Mouse (Mus musculus): ENCODE results near the gene Gdnf. TPM values are rescaled to one million over a fixed set of nuclear protein-coding genes. Genes with fewer than 3 reads are reported as not detected.

The Gdnf gene
- polyA plus RNA-seq, 1 experiment from 2014 or later: 0.72 TPM

- H3K9ac ChIP-seq (ENCODE audit: low read length): no peak overlapping the region
- no peaks in the 10 kb centered on the region for H3K4me1 ChIP-seq (replicated peaks; ENCODE audit: control insufficient read depth, insufficient read depth)
- H3K36me3 ChIP-seq (ENCODE audit: control insufficient read depth, insufficient read depth, low read length): no peaks in the 10 kb centered on the region
- TF ChIP-seq CTCF (IDR thresholded peaks at IDR 0.05; ENCODE audit: low read depth) (no peak), EP300 (optimal IDR thresholded peaks at IDR 0.05) (no peak)
- H3K4me2 ChIP-seq (replicated peaks; ENCODE audit: low read depth): no peak overlapping the region
- 89% methylated on average over 1 of the region's 1 CpGs for WGBS
- no peaks in the 10 kb centered on the region for H3K27me3 ChIP-seq (ENCODE audit: control insufficient read depth, insufficient read depth, low read length)
- no peak for DNase-seq (ENCODE audit: low spot score)
- H3K4me3 ChIP-seq (ENCODE audit: low read depth, low read length): no peak overlapping the region
- no peak overlapping the region for H3K27ac ChIP-seq (replicated peaks)
- no peak for ATAC-seq (ENCODE audit: low FRiP score, low TSS enrichment)
- H3K9me3 ChIP-seq (ENCODE audit: control insufficient read depth, low read length): no peaks in the 10 kb centered on the region
Measured at GRCm38 (mm10) chr15:7841664-7842063, 31.0 kb downstream of the Gdnf start.

- no peaks in the 10 kb centered on the region for H3K9me3 ChIP-seq (ENCODE audit: control insufficient read depth, low read length)
- 88% methylated on average over 4 of the region's 4 CpGs for WGBS
Measured at GRCm38 (mm10) chr15:7842398-7842797, 31.8 kb downstream of the Gdnf start.

GRCm38 (mm10) chr15:7857418-7857817, 46.8 kb downstream of the Gdnf start:
- Histone ChIP-seq H3K4me1 (replicated peaks; ENCODE audit: control insufficient read depth, insufficient read depth) (no peaks in the 10 kb centered on the region), H3K9me3 (ENCODE audit: control insufficient read depth, low read length) (no peaks in the 10 kb centered on the region), H3K9ac (ENCODE audit: low read length) (no peak overlapping the region), H3K27me3 (ENCODE audit: control insufficient read depth, insufficient read depth, low read length) (no peaks in the 10 kb centered on the region), H3K27ac (replicated peaks) (no peak overlapping the region), H3K4me3 (ENCODE audit: low read depth, low read length) (no peak overlapping the region), H3K4me2 (replicated peaks; ENCODE audit: low read depth) (no peak overlapping the region), H3K36me3 (ENCODE audit: control insufficient read depth, insufficient read depth, low read length) (no peaks in the 10 kb centered on the region)
- ATAC-seq (ENCODE audit: low FRiP score, low TSS enrichment) (no peak), DNase-seq (ENCODE audit: low spot score) (no peak)
- WGBS: 77% methylated on average over 13 of the region's 13 CpGs
- TF ChIP-seq CTCF (IDR thresholded peaks at IDR 0.05; ENCODE audit: low read depth) (no peak), EP300 (optimal IDR thresholded peaks at IDR 0.05) (no peak)

More at GRCm38 (mm10) chr15:7842398-7842797, 31.8 kb downstream of the Gdnf start:
- Histone ChIP-seq H3K27ac (replicated peaks) (no peak overlapping the region), H3K4me3 (ENCODE audit: low read depth, low read length) (no peak overlapping the region), H3K36me3 (ENCODE audit: control insufficient read depth, insufficient read depth, low read length) (no peaks in the 10 kb centered on the region), H3K4me2 (replicated peaks; ENCODE audit: low read depth) (no peak overlapping the region), H3K9ac (ENCODE audit: low read length) (no peak overlapping the region), H3K4me1 (replicated peaks; ENCODE audit: control insufficient read depth, insufficient read depth) (no peaks in the 10 kb centered on the region), H3K27me3 (ENCODE audit: control insufficient read depth, insufficient read depth, low read length) (no peaks in the 10 kb centered on the region)
- TF ChIP-seq EP300 (optimal IDR thresholded peaks at IDR 0.05) (no peak), CTCF (IDR thresholded peaks at IDR 0.05; ENCODE audit: low read depth) (no peak)
- ATAC-seq (ENCODE audit: low FRiP score, low TSS enrichment) (no peak), DNase-seq (ENCODE audit: low spot score) (no peak)

- no peak for TF ChIP-seq CTCF (IDR thresholded peaks at IDR 0.05; ENCODE audit: low read depth)
- no peak for TF ChIP-seq EP300 (optimal IDR thresholded peaks at IDR 0.05)
- Histone ChIP-seq H3K4me2 (replicated peaks; ENCODE audit: low read depth) (no peak overlapping the region), H3K27ac (replicated peaks) (no peak overlapping the region), H3K9ac (ENCODE audit: low read length) (no peak overlapping the region), H3K4me3 (ENCODE audit: low read depth, low read length) (no peak overlapping the region), H3K27me3 (ENCODE audit: control insufficient read depth, insufficient read depth, low read length) (no peaks in the 10 kb centered on the region), H3K36me3 (ENCODE audit: control insufficient read depth, insufficient read depth, low read length) (no peaks in the 10 kb centered on the region), H3K9me3 (ENCODE audit: control insufficient read depth, low read length) (no peaks in the 10 kb centered on the region), H3K4me1 (replicated peaks; ENCODE audit: control insufficient read depth, insufficient read depth) (no peaks in the 10 kb centered on the region)
- ATAC-seq (ENCODE audit: low FRiP score, low TSS enrichment) (no peak), DNase-seq (ENCODE audit: low spot score) (no peak)
- 72% methylated on average over 5 of the region's 5 CpGs for WGBS
Measured at GRCm38 (mm10) chr15:7858841-7859240, 48.2 kb downstream of the Gdnf start.

- Histone ChIP-seq H3K9me3 (ENCODE audit: control insufficient read depth, low read length) (no peaks in the 10 kb centered on the region), H3K4me2 (replicated peaks; ENCODE audit: low read depth) (no peak overlapping the region), H3K36me3 (ENCODE audit: control insufficient read depth, insufficient read depth, low read length) (no peaks in the 10 kb centered on the region), H3K27ac (replicated peaks) (no peak overlapping the region), H3K4me1 (replicated peaks; ENCODE audit: control insufficient read depth, insufficient read depth) (no peaks in the 10 kb centered on the region), H3K27me3 (ENCODE audit: control insufficient read depth, insufficient read depth, low read length) (no peaks in the 10 kb centered on the region), H3K9ac (ENCODE audit: low read length) (no peak overlapping the region), H3K4me3 (ENCODE audit: low read depth, low read length) (no peak overlapping the region)
- WGBS: 81% methylated on average over 5 of the region's 5 CpGs
- DNase-seq (ENCODE audit: low spot score) (no peak), ATAC-seq (ENCODE audit: low FRiP score, low TSS enrichment) (no peak)
- no peak for TF ChIP-seq EP300 (optimal IDR thresholded peaks at IDR 0.05)
- TF ChIP-seq CTCF (IDR thresholded peaks at IDR 0.05; ENCODE audit: low read depth): no peak
Measured at GRCm38 (mm10) chr15:7862890-7863289, 52.2 kb downstream of the Gdnf start.

- Histone ChIP-seq H3K27me3 (ENCODE audit: control insufficient read depth, insufficient read depth, low read length) (no peaks in the 10 kb centered on the region), H3K27ac (replicated peaks) (no peak overlapping the region), H3K4me3 (ENCODE audit: low read depth, low read length) (no peak overlapping the region), H3K4me2 (replicated peaks; ENCODE audit: low read depth) (no peak overlapping the region), H3K9ac (ENCODE audit: low read length) (no peak overlapping the region), H3K4me1 (replicated peaks; ENCODE audit: control insufficient read depth, insufficient read depth) (no peaks in the 10 kb centered on the region), H3K36me3 (ENCODE audit: control insufficient read depth, insufficient read depth, low read length) (no peaks in the 10 kb centered on the region), H3K9me3 (ENCODE audit: control insufficient read depth, low read length) (no peaks in the 10 kb centered on the region)
- WGBS: 66% methylated on average over 5 of the region's 5 CpGs
- ATAC-seq (ENCODE audit: low FRiP score, low TSS enrichment): no peak
- no peak for DNase-seq (ENCODE audit: low spot score)
- TF ChIP-seq CTCF (IDR thresholded peaks at IDR 0.05; ENCODE audit: low read depth): no peak
- TF ChIP-seq EP300 (optimal IDR thresholded peaks at IDR 0.05): no peak
Measured at GRCm38 (mm10) chr15:7863328-7863727, 52.7 kb downstream of the Gdnf start.

Measured in stomach, postnatal 0 days (tissue).